In the genomic region with DNA sequence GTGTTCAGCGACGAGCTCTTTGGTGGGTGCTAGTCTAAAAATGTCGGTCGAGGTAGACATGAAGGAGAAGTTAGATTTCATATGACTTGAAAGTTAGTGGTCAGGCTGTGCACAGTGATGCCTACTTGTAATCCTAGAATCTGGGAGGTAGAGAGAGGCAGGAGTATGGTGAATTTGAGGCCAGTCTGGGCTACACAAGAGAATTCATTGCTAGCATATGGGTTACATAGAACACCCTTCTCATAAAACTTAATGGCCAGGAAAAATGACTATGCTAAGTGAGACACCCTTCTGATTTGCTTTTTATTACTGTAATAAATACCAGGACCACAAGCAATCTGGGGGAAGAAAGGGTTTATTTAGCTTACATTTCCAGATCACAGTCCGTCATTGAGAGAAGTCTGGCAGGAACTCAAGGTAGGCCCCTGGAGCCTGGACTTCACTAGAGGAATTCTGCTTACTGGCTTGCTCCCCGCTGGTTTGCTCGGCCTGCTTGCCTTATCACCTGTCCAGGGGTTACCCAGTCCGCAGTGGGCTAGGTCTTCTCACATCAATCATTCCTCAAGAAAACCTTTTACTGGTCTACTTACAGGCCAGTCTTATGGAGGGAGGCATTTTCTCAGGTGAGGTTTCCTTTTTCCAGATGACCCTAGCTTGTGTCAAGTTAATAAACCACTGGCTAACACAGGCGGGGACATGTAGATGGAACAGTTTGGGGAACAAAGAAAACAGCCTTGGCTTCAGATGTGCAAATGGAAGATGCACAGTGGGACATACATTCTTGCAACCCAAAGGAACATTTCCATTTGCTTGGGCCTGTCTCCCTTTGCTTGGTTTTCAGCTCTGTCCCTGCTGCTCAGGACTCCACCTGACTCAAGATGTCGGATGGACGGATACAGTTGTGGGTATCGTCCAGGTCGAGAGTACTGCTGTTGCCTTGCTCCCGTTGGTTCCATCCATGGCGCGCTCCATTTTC, we compare ENCODE assay signal across 11 mouse cellular contexts.
"Had no signal": no experiment of that assay in that cellular context is flagged by ENCODE, and none has a peak within 500 bp of the region (broad histone marks: within the 10 kb centered on the region; RNA-seq: fewer than 3 reads in every experiment).

No protein-coding gene starts in this region.

- H3K9ac ChIP-seq: intestine, embryonic 15.5 days; liver, embryonic 13.5 days; liver, postnatal 0 days; midbrain, embryonic 12.5 days had no signal

- H3K27me3 ChIP-seq: intestine, embryonic 15.5 days; liver, embryonic 13.5 days; midbrain, embryonic 12.5 days had no signal

- H3K4me2 ChIP-seq: intestine, embryonic 15.5 days; liver, embryonic 13.5 days; midbrain, embryonic 12.5 days had no signal

- H3K9me3 ChIP-seq: intestine, embryonic 15.5 days; liver, embryonic 13.5 days; midbrain, embryonic 12.5 days had no signal

- ATAC-seq: intestine, embryonic 15.5 days; liver, postnatal 0 days; midbrain, embryonic 16.5 days had no signal

- H3K4me1 ChIP-seq: intestine, embryonic 15.5 days; midbrain, embryonic 12.5 days had no signal

- H3K4me3 ChIP-seq: intestine, embryonic 15.5 days; liver, embryonic 13.5 days; midbrain, embryonic 12.5 days had no signal

- DNase-seq: kidney, adult 18-20 months; kidney, postnatal 14 days; liver; liver, embryonic 13.5 days; liver, postnatal 0 days; right cerebral cortex, adult 18-20 months; right cerebral cortex, postnatal 25 days; thymus, postnatal 36 days had no signal

- H3K27ac ChIP-seq: intestine, embryonic 15.5 days; liver, embryonic 13.5 days; midbrain, embryonic 12.5 days had no signal

- H3K36me3 ChIP-seq: intestine, embryonic 15.5 days; midbrain, embryonic 12.5 days had no signal
